Mouse (Mus musculus) mouse trophoblast stem cell (cell line): ENCODE data around the gene Msmp.

Experiments
- in situ Hi-C, 2 experiments: fragments of 300-500 bp; cut with MseI, MboI; formaldehyde crosslinking; loops; 2 replicates in 1 of 2; 3 replicates in 1 of 2; pipeline ENCODE4 v1.15.1; 2025

Gene Msmp

GRCm38 (mm10) chr4:43584444-43585416, at the start of gene Msmp:
TSS of gene Msmp (minus strand) at chr4:43584494.
- in situ Hi-C loops: no loop called here

- in situ Hi-C loops: no loop called here
These were observed 49.4 kb upstream of the Msmp start for GRCm38 (mm10) chr4:43633736-43634135.

GRCm38 (mm10) chr4:43633296-43633695, 49.0 kb upstream of the Msmp start:
- in situ Hi-C loops: no loop called here

- in situ Hi-C loops: no loop called here
These were observed 47.9 kb upstream of the Msmp start for GRCm38 (mm10) chr4:43631956-43632920.

GRCm38 (mm10) chr4:43631046-43631955, 47.0 kb upstream of the Msmp start, which contains the start of gene Npr2:
TSS of gene Npr2 (plus strand) at chr4:43631935.
- in situ Hi-C loops: no loop called here

- in situ Hi-C loops: no loop called here
These were observed 46.4 kb upstream of the Msmp start for GRCm38 (mm10) chr4:43630671-43631045.

GRCm38 (mm10) chr4:43630030-43630581, 45.8 kb upstream of the Msmp start:
- in situ Hi-C loops: no loop called here

- in situ Hi-C loops: loop anchor here (10.0 kb wide), 1 partner anchor 86 kb away; the partner anchor contains the start of gene Olfr71 (in 2 of the 2)
These were observed 45.0 kb upstream of the Msmp start for GRCm38 (mm10) chr4:43629106-43629817.

- in situ Hi-C loops: loop anchor here (10.0 kb wide), 1 partner anchor 95 kb away; the partner anchor contains the start of gene Olfr71 (in 2 of the 2)
These were observed 36.0 kb upstream of the Msmp start for GRCm38 (mm10) chr4:43620146-43620778.

GRCm38 (mm10) chr4:43613060-43613730, 28.9 kb upstream of the Msmp start:
- in situ Hi-C loops: no loop called here

GRCm38 (mm10) chr4:43612534-43612933, 28.2 kb upstream of the Msmp start:
- in situ Hi-C loops: no loop called here

GRCm38 (mm10) chr4:43604751-43605685, 20.7 kb upstream of the Msmp start:
- in situ Hi-C loops: no loop called here

- in situ Hi-C loops: no loop called here
These were observed 19.8 kb upstream of the Msmp start for GRCm38 (mm10) chr4:43604099-43604498.

- in situ Hi-C loops: no loop called here
These were observed 16.1 kb upstream of the Msmp start for GRCm38 (mm10) chr4:43600195-43600934.

GRCm38 (mm10) chr4:43598650-43599380, 14.5 kb upstream of the Msmp start:
- in situ Hi-C loops: no loop called here

- in situ Hi-C loops: no loop called here
These were observed 13.9 kb upstream of the Msmp start for GRCm38 (mm10) chr4:43598200-43598599.
